Mouse (Mus musculus) kidney, postnatal 0 days (tissue): ENCODE data around the gene Sec14l3. TPM values are rescaled to one million over a fixed set of nuclear protein-coding genes. Genes with fewer than 3 reads are reported as not detected.

Source experiments
- ATAC-seq: fragments of 200-750 bp; cut with Nextera tagmentation; replicated peaks from 2 replicates; pipeline ENCODE4 v1.8.0; 2017; ENCODE audit warnings: low read depth, moderate number of reproducible peaks, moderate TSS enrichment, moderate library complexity; ENCODE audit not compliant: low FRiP score
- DNase-seq: peaks from one replicate; pipeline ENCODE4 v3.0.0-alpha.2; 2016; ENCODE audit warnings: low spot score
- H3K27ac ChIP-seq: fragments of 300-500 bp; sonication (generic); 2 replicates; pipeline ENCODE4 v1.5.1; 2014; ENCODE audit warnings: mild to moderate bottlenecking
- H3K27me3 ChIP-seq: fragments of 300-500 bp; sonication (generic); 2 replicates; pipeline ENCODE4 v1.6.1; 2014; ENCODE audit warnings: low read length, mixed read lengths; ENCODE audit not compliant: insufficient read depth
- H3K36me3 ChIP-seq: fragments of 300-500 bp; sonication (generic); 2 replicates; pipeline ENCODE4 v1.6.1; 2014; ENCODE audit warnings: low read length, mixed read lengths; ENCODE audit not compliant: insufficient read depth
- H3K4me1 ChIP-seq: fragments of 300-500 bp; sonication (generic); replicated peaks from 2 replicates; pipeline ENCODE4 v1.6.1; 2014; ENCODE audit warnings: antibody characterized with exemption, low read length, mixed read lengths; ENCODE audit not compliant: insufficient read depth
- H3K4me2 ChIP-seq: fragments of 300-500 bp; sonication (generic); 2 replicates; pipeline ENCODE4 v1.6.1; 2014; ENCODE audit warnings: mild to moderate bottlenecking, low read length, moderate library complexity, mixed read lengths
- H3K4me3 ChIP-seq: fragments of 300-500 bp; sonication (generic); replicated peaks from 2 replicates; pipeline ENCODE4 v1.5.1; 2014; ENCODE audit warnings: low read depth, low read length
- H3K9ac ChIP-seq: fragments of 300-500 bp; sonication (generic); 2 replicates; pipeline ENCODE4 v1.6.1; 2014; ENCODE audit warnings: low read depth, low read length
- H3K9me3 ChIP-seq: fragments of 300-500 bp; sonication (generic); replicated peaks from 2 replicates; pipeline ENCODE4 v1.6.1; 2016; ENCODE audit warnings: low read length, inconsistent platforms, mixed read lengths
- CTCF ChIP-seq: IDR thresholded peaks from 2 replicates; pipeline ENCODE4 v1.5.1; 2016; ENCODE audit warnings: antibody characterized with exemption, low read depth, mild to moderate bottlenecking, moderate library complexity
- WGBS: fragments of 180-500 bp; shearing (Covaris S2); extraction: QIAGEN DNeasy Blood & Tissue Kit; methylation state at CpG from one replicate; pipeline ENCODE4 v1.1.7; 2014; 5-methylcytosine and 5-hydroxymethylcytosine counted together
- polyA plus RNA-seq: library from polyadenylated mRNA; unstranded; fragments of >200 nt; fragmentation: Nextera tagmentation; extraction: Ambion mirVana; gene quantifications from 2 replicates; pipeline ENCODE4 v1.2.1, GENCODE M21; 2015

Sec14l3 gene
- polyA plus RNA-seq, 1 experiment from 2014 or later: not detected

DNA sequence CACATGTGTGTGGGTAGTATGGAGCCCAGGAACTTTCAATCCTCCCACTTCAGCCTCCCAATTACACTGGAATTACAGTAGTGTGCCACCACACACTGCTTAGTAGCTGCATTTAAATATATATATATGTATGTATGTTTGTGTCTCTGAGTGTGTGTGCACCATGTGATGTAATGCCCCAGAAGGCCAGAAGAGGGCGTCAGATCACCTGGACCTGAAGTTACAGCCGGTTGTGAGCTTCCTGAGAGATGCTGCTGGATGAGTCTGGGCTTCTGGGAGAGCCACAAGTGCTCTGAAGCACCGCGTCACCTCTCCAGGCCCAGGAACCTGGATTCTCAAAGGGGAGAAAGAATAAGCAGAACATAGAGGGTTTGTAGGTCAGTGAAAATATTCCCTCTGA is 35.3 kb upstream of the Sec14l3 start:
- H3K27ac ChIP-seq: no peak overlapping the region
- no peak for ATAC-seq
- 68% methylated on average over 4 of the region's 4 CpGs for WGBS
- H3K4me1 ChIP-seq: no peaks in the 10 kb centered on the region
- H3K9ac ChIP-seq: no peak overlapping the region
- no peaks in the 10 kb centered on the region for H3K9me3 ChIP-seq
- DNase-seq: no peak
- H3K27me3 ChIP-seq: no peaks in the 10 kb centered on the region
- H3K4me3 ChIP-seq: no peak overlapping the region
- TF ChIP-seq CTCF: peak; percentile 9; the same call in 1 of the 2 replicates
- no peak overlapping the region for H3K4me2 ChIP-seq
- H3K36me3 ChIP-seq: no peaks in the 10 kb centered on the region

- H3K36me3 ChIP-seq: no peaks in the 10 kb centered on the region
- H3K4me1 ChIP-seq: no peaks in the 10 kb centered on the region
- ATAC-seq (no peak), DNase-seq (no peak)
- H3K4me3 ChIP-seq: no peak within 1 kb of the TSS
- TF ChIP-seq CTCF: no peak
- no peaks in the 10 kb centered on the region for H3K9me3 ChIP-seq
- H3K9ac ChIP-seq: no peak within 1 kb of the TSS
- no peaks in the 10 kb centered on the region for H3K27me3 ChIP-seq
- WGBS: 40% methylated on average over 16 of the region's 16 CpGs
- H3K4me2 ChIP-seq: no peak within 1 kb of the TSS
- H3K27ac ChIP-seq: no peak within 1 kb of the TSS
Measured at GRCm38 (mm10) chr11:4031126-4031941, 33.3 kb upstream of the Sec14l3 start, which contains the start of gene Sec14l4. TSS of gene Sec14l4 (plus strand) at chr11:4031462.

- no peak for DNase-seq
- H3K4me3 ChIP-seq: no peak overlapping the region
- no peak overlapping the region for H3K9ac ChIP-seq
- H3K36me3 ChIP-seq: no peaks in the 10 kb centered on the region
- no peak overlapping the region for H3K27ac ChIP-seq
- H3K4me2 ChIP-seq: no peak overlapping the region
- no peaks in the 10 kb centered on the region for H3K4me1 ChIP-seq
- no peak for TF ChIP-seq CTCF
- H3K27me3 ChIP-seq: no peaks in the 10 kb centered on the region
- WGBS: 34% methylated on average over 12 of the region's 12 CpGs
- H3K9me3 ChIP-seq: no peaks in the 10 kb centered on the region
- ATAC-seq: no peak
Measured at GRCm38 (mm10) chr11:4031961-4032360, 32.7 kb upstream of the Sec14l3 start.

DNA sequence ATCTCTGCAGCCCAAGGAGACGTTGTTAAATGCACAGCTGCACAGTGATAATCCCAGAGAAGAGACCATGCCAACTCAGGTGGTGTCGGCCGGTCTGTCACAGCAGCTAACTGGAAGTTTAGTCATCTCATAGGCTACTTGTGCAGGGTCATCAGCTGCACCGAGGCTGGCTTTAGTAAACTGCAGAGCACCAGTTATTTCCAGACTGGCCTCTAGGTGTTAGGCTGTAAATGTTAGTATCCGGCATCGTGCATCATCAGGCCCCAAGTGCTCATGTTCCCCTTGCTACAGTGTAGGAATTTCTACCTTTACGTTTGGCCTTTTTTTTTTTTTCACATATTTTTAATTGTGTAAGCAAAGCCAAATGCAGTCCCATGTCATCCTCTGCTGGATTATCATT is 31.2 kb upstream of the Sec14l3 start:
- TF ChIP-seq CTCF: no peak
- H3K4me1 ChIP-seq: no peaks in the 10 kb centered on the region
- no peak overlapping the region for H3K27ac ChIP-seq
- DNase-seq: no peak
- no peak overlapping the region for H3K4me2 ChIP-seq
- H3K27me3 ChIP-seq: no peaks in the 10 kb centered on the region
- no peak overlapping the region for H3K9ac ChIP-seq
- H3K36me3 ChIP-seq: no peaks in the 10 kb centered on the region
- H3K4me3 ChIP-seq: no peak overlapping the region
- no peak for ATAC-seq
- 47% methylated on average over 7 of the region's 7 CpGs for WGBS
- H3K9me3 ChIP-seq: no peaks in the 10 kb centered on the region

DNA sequence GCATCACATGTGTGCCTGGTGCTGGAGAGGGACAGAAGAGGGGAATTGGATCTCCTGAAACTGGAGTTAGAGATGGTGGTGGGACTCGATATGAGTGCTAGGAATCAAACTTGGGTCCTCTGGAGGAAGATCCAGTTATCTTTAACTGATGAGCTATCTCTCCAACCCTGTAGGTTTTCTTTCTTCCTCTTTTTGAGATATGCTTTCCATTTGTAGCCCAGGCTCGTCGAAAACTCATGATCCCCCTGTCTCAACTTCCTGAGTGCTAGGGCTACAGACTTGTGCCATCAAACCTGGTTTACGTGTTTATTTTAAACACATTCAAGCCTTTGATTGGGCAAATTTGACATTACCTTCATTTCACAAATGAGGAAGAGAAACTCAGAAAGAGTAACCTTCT is 30.5 kb upstream of the Sec14l3 start:
- Histone ChIP-seq H3K27me3 (no peaks in the 10 kb centered on the region), H3K36me3 (no peaks in the 10 kb centered on the region), H3K4me3 (no peak overlapping the region), H3K4me2 (no peak overlapping the region), H3K27ac (no peak overlapping the region), H3K4me1 (no peaks in the 10 kb centered on the region), H3K9me3 (no peaks in the 10 kb centered on the region), H3K9ac (no peak overlapping the region)
- no peak for TF ChIP-seq CTCF
- WGBS: 88% methylated on average over 4 of the region's 4 CpGs
- DNase-seq (no peak), ATAC-seq (no peak)

DNA sequence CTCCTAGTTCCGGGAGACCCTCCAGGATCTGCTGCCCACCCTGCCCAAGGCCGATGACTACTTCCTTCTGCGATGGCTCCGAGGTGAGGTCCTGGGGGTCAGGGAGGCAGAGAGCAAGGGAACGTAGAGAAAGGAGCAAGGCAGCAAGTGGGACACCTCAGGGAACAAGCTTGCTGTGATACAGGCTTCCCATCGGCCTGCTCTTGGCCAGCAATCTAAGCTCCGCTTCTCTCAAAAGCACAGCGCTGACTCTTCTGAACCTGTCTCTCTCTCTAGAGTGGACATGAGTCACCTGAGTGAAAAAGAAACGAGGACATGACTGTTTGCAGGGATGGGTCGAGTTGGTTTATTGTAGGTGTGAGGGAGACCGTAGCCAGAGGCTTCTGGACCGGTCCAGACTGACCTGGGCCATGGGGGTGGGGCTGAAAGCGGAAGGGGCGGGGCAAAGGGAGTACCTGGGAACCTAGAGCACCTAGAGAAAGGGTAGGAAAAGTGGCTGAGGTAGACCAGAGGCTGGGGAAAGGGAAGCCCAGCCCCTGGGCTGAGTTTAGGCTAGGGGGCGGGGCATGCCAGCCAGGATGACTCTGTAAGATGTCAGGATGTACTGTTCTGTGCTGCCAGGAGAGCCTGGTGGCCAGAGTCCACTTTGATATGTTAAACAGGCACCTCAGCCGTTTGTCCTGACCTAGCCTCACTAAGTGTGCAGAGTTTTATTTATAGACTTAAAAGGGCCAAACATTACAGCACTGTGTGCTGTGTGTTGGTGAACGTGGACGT is 29.3 kb upstream of the Sec14l3 start:
- Histone ChIP-seq H3K36me3 (no peaks in the 10 kb centered on the region), H3K9ac (no peak overlapping the region), H3K9me3 (no peaks in the 10 kb centered on the region), H3K27me3 (no peaks in the 10 kb centered on the region), H3K4me3 (no peak overlapping the region), H3K4me1 (no peaks in the 10 kb centered on the region), H3K4me2 (no peak overlapping the region), H3K27ac (no peak overlapping the region)
- ATAC-seq: no peak; the same call in 1 of the 2 replicates
- WGBS: 58% methylated on average over 18 of the region's 18 CpGs
- no peak for TF ChIP-seq CTCF
- DNase-seq: no peak
